In genomic region chr7:122506467-122506866, GRCm38 (mm10) we compare ENCODE assay signal across 28 mouse cellular contexts.
A peak's percentile ranks its signal among the peaks of the same experiment; 100 is the strongest.
DNase-seq lines count a peak whose midpoint lies in the region; ATAC-seq lines count a peak whose summit lies in the region.
"Had no signal": no experiment of that assay in that cellular context is flagged by ENCODE, and none has a peak within 500 bp of the region (broad histone marks: within the 10 kb centered on the region; RNA-seq: fewer than 3 reads in every experiment).

No protein-coding gene starts in this region.

- WGBS in midbrain, embryonic 14.5 days: 85% methylated on average over 2 of the region's 2 CpGs

- no peak overlapping the region for H3K4me2 ChIP-seq in midbrain, embryonic 14.5 days (ENCODE audit: low read length)
- H3K4me2 ChIP-seq: embryonic facial prominence, embryonic 13.5 days; embryonic facial prominence, embryonic 15.5 days; forebrain, embryonic 12.5 days had no signal

- no peaks in the 10 kb centered on the region for H3K4me1 ChIP-seq in midbrain, embryonic 14.5 days (ENCODE audit: control insufficient read depth, insufficient read depth, low read length)
- H3K4me1 ChIP-seq: embryonic facial prominence, embryonic 13.5 days; embryonic facial prominence, embryonic 15.5 days; forebrain, embryonic 10.5 days; forebrain, embryonic 12.5 days had no signal

- no peak for ATAC-seq in midbrain, embryonic 14.5 days (ENCODE audit: low FRiP score, low TSS enrichment)
- ATAC-seq: activated CD4-positive, CD25-positive, alpha-beta regulatory T cell, adult 4 months; CD4-positive, CD25-positive, alpha-beta regulatory T cell, adult 4 months; forebrain, embryonic 14.5 days; forebrain, embryonic 16.5 days; Patski had no signal

- peak; percentile 38 for DNase-seq in ES-CJ7 (ENCODE audit: low read depth, low spot score)
- DNase-seq in R1 (ENCODE audit: low read depth, low spot score): peak; percentile 69
- DNase-seq in brain, adult 2 months (ENCODE audit: low read depth, low spot score): peak; percentile 30
- DNase-seq in layer of hippocampus, adult 9-10 months (ENCODE audit: low spot score): no peak
- no peak for DNase-seq in midbrain, embryonic 14.5 days
- DNase-seq: adrenal gland, adult 8-10 months; adrenal gland, postnatal 14 days; adrenal gland, postnatal 36 days; B cell, adult 2 months; cerebellum, adult 11 months; cerebellum, adult 18-20 months; cerebellum, adult 8-10 months; cerebellum, adult 9-11 months; cerebellum, postnatal 14 days; cerebellum, postnatal 36 days; embryo, embryonic 11 days had no signal

- H3K9me3 ChIP-seq in midbrain, embryonic 14.5 days (ENCODE audit: control insufficient read depth, low read length): no peaks in the 10 kb centered on the region
- H3K9me3 ChIP-seq: embryonic facial prominence, embryonic 15.5 days; forebrain, embryonic 10.5 days; forebrain, embryonic 12.5 days had no signal

- H3K9ac ChIP-seq in midbrain, embryonic 14.5 days (replicated peaks; ENCODE audit: low read length): no peak overlapping the region
- H3K9ac ChIP-seq: embryonic facial prominence, embryonic 13.5 days; embryonic facial prominence, embryonic 15.5 days; forebrain, embryonic 12.5 days had no signal

- no peak overlapping the region for H3K4me3 ChIP-seq in midbrain, embryonic 14.5 days (replicated peaks; ENCODE audit: low read depth, low read length)
- H3K4me3 ChIP-seq: embryonic facial prominence, embryonic 13.5 days; embryonic facial prominence, embryonic 15.5 days; erythroblast, embryonic 14.5 days; forebrain, embryonic 10.5 days; forebrain, embryonic 12.5 days had no signal

- no peak overlapping the region for H3K27ac ChIP-seq in midbrain, embryonic 14.5 days (replicated peaks; ENCODE audit: low read depth, low read length)
- H3K27ac ChIP-seq: embryonic facial prominence, embryonic 13.5 days; embryonic facial prominence, embryonic 15.5 days; forebrain, embryonic 10.5 days; forebrain, embryonic 12.5 days had no signal

- no peaks in the 10 kb centered on the region for H3K36me3 ChIP-seq in midbrain, embryonic 14.5 days (ENCODE audit: control insufficient read depth, insufficient read depth, low read length)
- H3K36me3 ChIP-seq: embryonic facial prominence, embryonic 13.5 days; embryonic facial prominence, embryonic 15.5 days; forebrain, embryonic 10.5 days; forebrain, embryonic 12.5 days; G1E had no signal

- H3K27me3 ChIP-seq in midbrain, embryonic 14.5 days (ENCODE audit: control insufficient read depth, insufficient read depth, low read length): no peaks in the 10 kb centered on the region
- H3K27me3 ChIP-seq: CH12.LX; embryonic facial prominence, embryonic 13.5 days; embryonic facial prominence, embryonic 15.5 days; forebrain, embryonic 12.5 days; Patski had no signal

Comparison
In these comparisons a context has a peak if more than half of its experiments do, and no peak if none do; other contexts are left out.
1. DNase-seq: peak in ES-CJ7 (single experiment), R1 (single experiment) and brain, adult 2 months (single experiment); none in layer of hippocampus, adult 9-10 months (single experiment) and midbrain, embryonic 14.5 days (single experiment).